Mouse (Mus musculus) neural tube, embryonic 11.5 days (tissue): ENCODE measurements at regions not wholly inside any gene's neighbourhood (a gene's known extent, or its start where the extent isn't known, plus 50 kb on each side); places are given as distances from the start of the nearest gene placed in this dataset.

Source experiments
- ATAC-seq: fragments of 200-750 bp; cut with Nextera tagmentation; 2 replicates; pipeline ENCODE4 v1.8.0; 2017; ENCODE audit warnings: moderate number of reproducible peaks, mild to moderate bottlenecking, moderate TSS enrichment, moderate library complexity; ENCODE audit not compliant: insufficient read depth, low FRiP score, low TSS enrichment
- DNase-seq: peaks from one replicate; pipeline ENCODE4 v3.0.0-alpha.2; 2015; ENCODE audit warnings: low spot score
- H3K27ac ChIP-seq: fragments of 300-500 bp; sonication (generic); 2 replicates; pipeline ENCODE4 v1.5.1; 2014; ENCODE audit warnings: low read depth, mild to moderate bottlenecking, low read length
- H3K27me3 ChIP-seq: fragments of 300-500 bp; sonication (generic); 2 replicates; pipeline ENCODE4 v1.6.1; 2014; ENCODE audit warnings: mild to moderate bottlenecking, low read length, mixed read lengths; ENCODE audit not compliant: control insufficient read depth, insufficient read depth
- H3K36me3 ChIP-seq: fragments of 300-500 bp; sonication (generic); 2 replicates; pipeline ENCODE4 v1.6.1; 2014; ENCODE audit warnings: mild to moderate bottlenecking, low read length, moderate library complexity, mixed read lengths; ENCODE audit not compliant: control insufficient read depth, insufficient read depth
- H3K4me1 ChIP-seq: fragments of 300-500 bp; sonication (generic); 2 replicates; pipeline ENCODE4 v1.6.1; 2014; ENCODE audit warnings: low read length, mixed read lengths; ENCODE audit not compliant: control insufficient read depth, insufficient read depth
- H3K4me2 ChIP-seq: fragments of 300-500 bp; sonication (generic); 2 replicates; pipeline ENCODE4 v1.6.1; 2014; ENCODE audit warnings: low read depth, mild to moderate bottlenecking, moderate library complexity
- H3K4me3 ChIP-seq: fragments of 300-500 bp; sonication (generic); 2 replicates; pipeline ENCODE4 v1.5.1; 2014; ENCODE audit warnings: low read depth, low read length
- H3K9ac ChIP-seq: fragments of 300-500 bp; sonication (generic); 2 replicates; pipeline ENCODE4 v1.6.1; 2014; ENCODE audit warnings: mild to moderate bottlenecking, low read length
- H3K9me3 ChIP-seq: fragments of 300-500 bp; sonication (generic); 2 replicates; pipeline ENCODE4 v1.6.1; 2016; ENCODE audit warnings: low read length; ENCODE audit not compliant: control insufficient read depth
- WGBS: fragments of 180-500 bp; shearing (Covaris S2); extraction: QIAGEN DNeasy Blood & Tissue Kit; methylation state at CpG from one replicate; pipeline ENCODE4 v1.1.7; 2014; 5-methylcytosine and 5-hydroxymethylcytosine counted together

DNA sequence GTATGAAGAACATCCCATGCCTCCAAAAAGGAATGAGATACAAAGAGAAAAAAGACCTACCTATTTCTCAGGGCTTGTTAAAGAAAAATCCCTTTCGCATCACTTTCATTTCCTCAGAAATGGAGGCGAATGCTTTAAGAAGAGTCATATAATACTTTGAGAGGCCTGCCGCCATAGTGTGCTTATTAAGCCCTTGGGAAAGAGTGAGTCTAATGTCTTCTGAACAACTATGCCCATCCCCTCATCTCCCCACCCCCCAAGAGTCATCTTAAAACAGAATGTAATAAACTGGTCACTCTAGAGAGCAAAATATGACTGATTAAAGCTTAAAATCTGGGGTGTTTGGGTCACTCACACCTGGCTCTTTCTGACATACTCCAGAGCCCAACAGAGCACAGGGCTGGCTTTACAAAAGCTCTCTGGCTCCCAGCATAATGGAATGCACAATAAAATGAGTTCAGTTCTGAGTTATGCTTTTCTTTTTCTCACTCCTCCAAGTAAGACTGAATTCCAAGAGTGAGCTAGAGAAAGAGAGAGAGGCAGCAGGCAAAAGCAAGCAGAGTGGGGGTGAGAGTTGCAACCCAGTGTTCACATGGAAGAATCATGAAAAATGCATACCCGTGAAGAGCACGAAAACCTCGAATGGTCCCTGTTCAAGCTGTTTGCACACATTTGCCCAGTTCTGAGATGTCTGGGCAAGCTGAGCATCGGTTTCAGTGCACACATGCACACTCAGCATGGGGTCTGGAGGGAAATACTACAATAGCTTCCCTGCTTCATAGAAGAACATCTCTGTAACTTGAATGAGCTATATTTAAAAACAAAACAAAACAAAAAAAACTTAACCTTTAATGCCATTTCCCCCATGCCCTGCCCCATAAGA lies 180.0 kb upstream of the Spats2l start:
- no peaks in the 10 kb centered on the region for H3K4me1 ChIP-seq
- 77% methylated on average over 7 of the region's 7 CpGs for WGBS
- no peaks in the 10 kb centered on the region for H3K36me3 ChIP-seq
- H3K9me3 ChIP-seq: no peaks in the 10 kb centered on the region
- ATAC-seq (no peak), DNase-seq (no peak)
- no peak overlapping the region for H3K27ac ChIP-seq
- H3K4me3 ChIP-seq: no peak overlapping the region
- no peak overlapping the region for H3K9ac ChIP-seq
- no peak overlapping the region for H3K4me2 ChIP-seq
- H3K27me3 ChIP-seq: no peaks in the 10 kb centered on the region

DNA sequence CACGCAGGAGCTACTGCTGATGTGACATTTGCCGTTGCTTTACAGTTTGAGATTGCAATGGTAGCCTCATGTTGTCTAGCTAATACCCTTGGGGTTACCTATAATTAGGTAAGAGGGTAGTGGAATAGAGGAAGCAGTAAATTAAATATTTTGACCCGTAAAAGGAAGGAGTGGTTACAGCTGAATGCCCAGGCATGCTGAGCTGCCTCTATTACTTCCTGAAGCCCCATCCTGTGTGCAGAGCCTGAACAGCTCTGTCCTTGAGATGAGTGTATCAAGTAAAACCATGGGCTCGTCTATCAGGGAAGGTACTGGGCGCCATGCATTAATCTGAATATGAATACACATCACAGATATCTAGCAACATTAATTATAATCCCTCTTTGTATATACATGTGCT lies 179.1 kb upstream of the Spats2l start:
- Histone ChIP-seq H3K4me2 (no peak overlapping the region), H3K4me3 (no peak overlapping the region), H3K27ac (no peak overlapping the region), H3K4me1 (no peaks in the 10 kb centered on the region), H3K9me3 (no peaks in the 10 kb centered on the region), H3K27me3 (no peaks in the 10 kb centered on the region), H3K36me3 (no peaks in the 10 kb centered on the region), H3K9ac (no peak overlapping the region)
- no peak for ATAC-seq
- WGBS: 68% methylated on average over 5 of the region's 5 CpGs
- no peak for DNase-seq

DNA sequence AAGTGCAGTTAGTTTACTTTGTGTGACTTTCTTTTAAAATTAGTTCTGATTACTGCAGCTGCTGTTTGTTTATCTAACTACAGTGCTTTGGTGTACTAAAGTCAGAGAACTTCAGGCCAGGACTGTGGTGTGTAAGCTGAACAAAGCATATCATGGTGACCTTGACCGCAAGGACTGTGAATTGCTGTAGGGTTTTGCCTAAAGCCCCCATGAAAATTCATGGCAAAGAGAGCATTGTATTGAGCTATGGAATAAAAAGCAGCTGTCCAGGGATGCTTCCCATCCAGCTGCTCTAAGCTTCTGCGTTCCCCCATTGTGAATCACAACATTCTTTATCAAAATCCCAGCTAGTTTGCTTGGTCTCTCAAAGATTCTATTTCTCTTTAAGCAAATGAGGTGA lies 173.0 kb upstream of the Spats2l start:
- Histone ChIP-seq H3K9ac (no peak overlapping the region), H3K27me3 (no peaks in the 10 kb centered on the region), H3K4me3 (no peak overlapping the region), H3K4me2 (no peak overlapping the region), H3K36me3 (no peaks in the 10 kb centered on the region), H3K9me3 (no peaks in the 10 kb centered on the region), H3K27ac (no peak overlapping the region), H3K4me1 (no peaks in the 10 kb centered on the region)
- ATAC-seq: no peak
- 89% methylated on average over 2 of the region's 2 CpGs for WGBS
- no peak for DNase-seq

DNA sequence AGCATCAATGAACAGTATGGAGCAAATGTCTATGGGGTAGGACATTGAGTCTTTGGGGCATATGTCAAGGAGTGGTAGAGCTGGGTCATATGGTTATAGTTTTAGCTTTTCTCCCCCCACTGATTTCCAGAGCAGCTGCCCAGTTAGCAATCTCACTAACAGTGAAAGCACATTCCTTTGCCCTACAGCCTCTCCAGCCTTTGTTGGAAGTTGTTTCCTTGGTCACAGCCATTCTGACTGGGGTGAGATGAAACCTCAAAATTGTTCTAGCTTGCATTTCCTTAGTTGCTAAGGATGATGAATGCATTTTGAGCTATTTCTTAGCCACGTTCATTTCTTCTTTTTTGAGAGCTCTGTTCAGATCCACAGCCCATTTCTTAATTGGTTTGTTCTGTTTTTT lies 168.4 kb upstream of the Spats2l start:
- WGBS: 72% methylated on average over 1 of the region's 1 CpGs
- H3K4me2 ChIP-seq: no peak overlapping the region
- no peak overlapping the region for H3K27ac ChIP-seq
- peaks cover 2% of the 10 kb centered on the region; the same call in 1 of the 2 replicates for H3K4me1 ChIP-seq
- no peak overlapping the region for H3K4me3 ChIP-seq
- no peak overlapping the region for H3K9ac ChIP-seq
- no peaks in the 10 kb centered on the region for H3K27me3 ChIP-seq
- DNase-seq: no peak
- ATAC-seq: no peak
- no peaks in the 10 kb centered on the region for H3K36me3 ChIP-seq
- H3K9me3 ChIP-seq: no peaks in the 10 kb centered on the region

DNA sequence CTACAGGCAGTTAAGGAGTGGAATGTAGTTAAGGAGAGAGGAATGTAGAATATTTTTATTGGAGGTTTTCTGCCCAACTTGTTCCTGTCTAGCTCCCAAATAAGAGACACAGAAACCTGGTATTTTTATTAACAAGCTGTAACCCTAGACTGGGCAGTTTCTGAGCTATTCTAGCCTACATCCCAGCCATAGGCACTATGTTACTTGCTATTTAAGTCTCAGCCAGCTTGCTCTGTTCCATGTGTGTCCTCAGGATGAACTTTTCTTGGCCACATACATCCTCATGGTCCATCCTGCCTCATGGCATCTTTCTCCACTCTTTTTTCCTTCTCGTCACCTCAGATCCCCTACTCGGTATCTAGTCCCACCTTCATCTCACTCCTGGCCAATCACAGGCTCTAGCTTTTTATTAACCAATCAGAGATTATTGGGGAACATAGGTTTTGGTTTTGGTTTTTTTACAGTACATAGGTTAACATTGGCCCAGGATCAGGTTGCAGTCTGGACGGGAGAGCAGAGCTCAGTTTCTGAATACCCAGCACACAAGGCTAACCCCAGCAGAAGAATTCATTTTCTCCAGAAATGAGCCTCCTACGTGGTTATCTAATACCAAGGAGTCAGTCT lies 167.8 kb upstream of the Spats2l start:
- WGBS: 69% methylated on average over 4 of the region's 4 CpGs
- no peaks in the 10 kb centered on the region for H3K27me3 ChIP-seq
- no peak overlapping the region for H3K9ac ChIP-seq
- H3K4me1 ChIP-seq: peaks cover 2% of the 10 kb centered on the region; the same call in 1 of the 2 replicates
- no peak overlapping the region for H3K27ac ChIP-seq
- H3K4me2 ChIP-seq: no peak overlapping the region
- H3K36me3 ChIP-seq: no peaks in the 10 kb centered on the region
- H3K9me3 ChIP-seq: no peaks in the 10 kb centered on the region
- ATAC-seq: no peak
- DNase-seq: no peak
- H3K4me3 ChIP-seq: no peak overlapping the region

DNA sequence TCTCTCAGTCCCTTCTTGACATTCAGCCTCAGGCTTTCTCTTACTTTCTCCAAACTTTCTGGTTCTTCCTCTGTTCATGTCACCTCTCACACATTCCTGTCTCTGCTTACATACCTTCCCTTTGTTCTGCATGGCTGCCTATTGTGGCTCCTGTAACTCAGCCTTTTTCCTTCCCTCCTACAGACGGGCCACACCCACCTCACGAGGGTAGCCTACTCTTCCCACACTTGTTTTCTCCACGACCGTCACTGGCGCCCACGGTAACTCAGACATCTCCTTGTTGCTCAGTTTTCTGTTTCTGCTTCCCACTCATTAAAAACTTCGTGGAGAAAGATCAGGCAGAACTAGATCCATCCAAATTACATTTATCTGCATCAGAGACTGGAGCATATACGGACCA lies 166.9 kb upstream of the Spats2l start:
- Histone ChIP-seq H3K9ac (no peak overlapping the region), H3K27ac (no peak overlapping the region), H3K36me3 (no peaks in the 10 kb centered on the region), H3K4me1 (peaks cover 2% of the 10 kb centered on the region; the same call in 1 of the 2 replicates), H3K4me3 (no peak overlapping the region), H3K4me2 (no peak overlapping the region), H3K27me3 (no peaks in the 10 kb centered on the region), H3K9me3 (no peaks in the 10 kb centered on the region)
- ATAC-seq (no peak), DNase-seq (no peak)
- WGBS: 76% methylated on average over 8 of the region's 8 CpGs

DNA sequence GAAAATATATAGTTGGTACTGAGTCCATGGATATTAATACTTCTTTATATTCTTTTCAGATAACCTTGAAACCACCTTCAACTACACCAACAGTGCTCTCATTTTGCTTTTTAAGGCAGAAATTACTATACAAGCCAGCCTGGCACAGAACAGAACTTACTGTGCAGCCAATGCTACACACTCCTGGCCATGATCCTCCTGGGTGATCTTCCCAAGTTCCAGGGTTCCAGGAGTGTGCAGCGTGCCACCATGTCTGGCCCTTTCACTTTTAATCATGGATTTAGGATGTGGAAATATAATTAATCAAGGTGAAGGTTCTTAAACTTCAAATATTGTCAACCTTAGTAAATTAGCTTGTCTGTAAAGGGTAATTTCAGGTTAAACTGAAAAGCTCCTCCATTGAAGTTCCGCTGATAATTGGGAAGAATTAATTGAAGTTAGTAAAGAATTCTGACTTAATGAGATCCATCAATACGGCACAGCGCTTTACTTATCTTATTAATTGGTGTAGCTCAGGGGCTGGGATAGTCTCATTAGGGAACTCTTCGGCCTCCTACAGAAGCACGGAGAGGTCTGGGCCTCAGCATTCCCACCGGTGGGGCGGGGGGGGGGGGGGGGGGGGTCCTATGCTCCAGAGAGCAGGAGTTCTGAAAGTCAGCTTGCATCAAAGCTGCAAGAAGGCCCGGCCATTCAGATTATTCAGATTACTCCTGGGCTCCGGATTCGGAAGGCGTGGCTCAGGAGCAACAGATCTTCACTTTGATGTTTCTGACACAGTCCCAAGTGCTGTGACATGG lies 166.1 kb upstream of the Spats2l start:
- no peak overlapping the region for H3K4me2 ChIP-seq
- 43% methylated on average over 12 of the region's 12 CpGs for WGBS

DNA sequence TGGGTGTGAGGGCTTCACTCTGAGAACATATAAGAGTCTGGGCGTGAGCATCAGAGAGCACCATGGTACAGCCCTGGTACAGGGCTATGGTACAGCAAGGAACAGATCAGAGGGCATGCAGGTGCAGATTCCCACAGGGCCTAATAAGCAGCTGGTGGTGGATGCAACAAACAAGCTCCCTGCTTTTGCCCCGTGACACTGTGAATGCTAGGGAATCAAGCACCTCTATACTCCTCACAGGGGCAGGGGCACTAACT lies 165.6 kb upstream of the Spats2l start:
- Histone ChIP-seq H3K27me3 (no peaks in the 10 kb centered on the region), H3K9ac (no peak overlapping the region), H3K4me2 (no peak overlapping the region), H3K4me3 (no peak overlapping the region), H3K4me1 (peaks cover 6% of the 10 kb centered on the region; the same call in 1 of the 2 replicates), H3K36me3 (no peaks in the 10 kb centered on the region), H3K9me3 (no peaks in the 10 kb centered on the region), H3K27ac (no peak overlapping the region)
- WGBS: 27% methylated on average over 2 of the region's 2 CpGs
- ATAC-seq (no peak), DNase-seq (no peak)

More for the DNA sequence above, 166.1 kb upstream of the Spats2l start:
- ATAC-seq (no peak), DNase-seq (no peak)
- Histone ChIP-seq H3K4me1 (peaks cover 2% of the 10 kb centered on the region; the same call in 1 of the 2 replicates), H3K9ac (no peak overlapping the region), H3K4me3 (no peak overlapping the region), H3K9me3 (no peaks in the 10 kb centered on the region), H3K27ac (no peak overlapping the region), H3K27me3 (no peaks in the 10 kb centered on the region), H3K36me3 (no peaks in the 10 kb centered on the region)
